Mouse (Mus musculus) liver, postnatal 0 days (tissue): Measurements from ENCODE around the gene Cacna2d2. TPM values are rescaled to one million over a fixed set of nuclear protein-coding genes. Genes with fewer than 3 reads are reported as not detected.
A peak's percentile ranks its signal among the peaks of the same experiment; 100 is the strongest.

ENCODE experiments used
- ATAC-seq: fragments of 200-750 bp; cut with Nextera tagmentation; 2 replicates; pipeline ENCODE4 v1.8.0; 2017; ENCODE audit warnings: mild to moderate bottlenecking, moderate library complexity
- DNase-seq: peaks from one replicate; pipeline ENCODE4 v3.0.0-alpha.2; 2016
- H3K27ac ChIP-seq: fragments of 300-500 bp; sonication (generic); 2 replicates; pipeline ENCODE4 v1.5.1; 2014; ENCODE audit warnings: antibody characterized with exemption, moderate library complexity, mild to moderate bottlenecking, low read depth
- H3K27me3 ChIP-seq: fragments of 300-500 bp; sonication (generic); 2 replicates; pipeline ENCODE4 v1.6.1; 2014; ENCODE audit warnings: low read length, control low read depth, mixed read lengths; ENCODE audit not compliant: insufficient read depth
- H3K36me3 ChIP-seq: fragments of 300-500 bp; sonication (generic); replicated peaks from 2 replicates; pipeline ENCODE4 v1.6.1; 2014; ENCODE audit warnings: mild to moderate bottlenecking, control low read depth, low read length, moderate library complexity, mixed read lengths; ENCODE audit not compliant: insufficient read depth
- H3K4me1 ChIP-seq: fragments of 300-500 bp; sonication (generic); 2 replicates; pipeline ENCODE4 v1.6.1; 2014; ENCODE audit warnings: antibody characterized with exemption, mild to moderate bottlenecking, control low read depth; ENCODE audit not compliant: insufficient read depth
- H3K4me2 ChIP-seq: fragments of 300-500 bp; sonication (generic); 2 replicates; pipeline ENCODE4 v1.6.1; 2014; ENCODE audit warnings: low read depth, mild to moderate bottlenecking, low read length, moderate library complexity, mixed read lengths
- H3K4me3 ChIP-seq: fragments of 300-500 bp; sonication (generic); 2 replicates; pipeline ENCODE4 v1.5.1; 2014; ENCODE audit warnings: low read depth, low read length
- H3K9ac ChIP-seq: fragments of 300-500 bp; sonication (generic); replicated peaks from 2 replicates; pipeline ENCODE4 v1.6.1; 2014; ENCODE audit warnings: mild to moderate bottlenecking, moderate library complexity
- H3K9me3 ChIP-seq: fragments of 300-500 bp; sonication (generic); 2 replicates; pipeline ENCODE4 v1.6.1; 2016; ENCODE audit warnings: mild to moderate bottlenecking, control low read depth, low read length, mixed read lengths
- CTCF ChIP-seq: sonication (generic); IDR thresholded peaks from 2 replicates; pipeline ENCODE4 v1.5.1; 2016; ENCODE audit warnings: antibody characterized with exemption, low read depth
- EP300 ChIP-seq: IDR thresholded peaks from 2 replicates; pipeline ENCODE4 v1.6.1; 2016; ENCODE audit warnings: antibody characterized with exemption, low read depth, mild to moderate bottlenecking
- WGBS: fragments of 180-500 bp; shearing (Covaris S2); extraction: QIAGEN DNeasy Blood & Tissue Kit; methylation state at CpG from one replicate; pipeline ENCODE4 v1.1.7; 2014; ENCODE audit not compliant: insufficient replicate concordance; 5-methylcytosine and 5-hydroxymethylcytosine counted together
- polyA plus RNA-seq: library from polyadenylated mRNA; unstranded; fragments of >200 nt; fragmentation: Nextera tagmentation; extraction: Ambion mirVana; gene quantifications from 2 replicates; pipeline ENCODE4 v1.2.1, GENCODE M21; 2015

Cacna2d2 gene
- polyA plus RNA-seq, 1 experiment from 2014 or later: not detected

- no peak overlapping the region for H3K27ac ChIP-seq
- 0 out of 2 replicates have a peak, but pooled peaks cover 5% of the 10 kb centered on the region for H3K4me1 ChIP-seq
- 19% methylated on average over 4 of the region's 4 CpGs for WGBS
- no peak overlapping the region for H3K4me2 ChIP-seq
- H3K27me3 ChIP-seq: peaks cover 52% of the 10 kb centered on the region
- no peaks in the 10 kb centered on the region for H3K9me3 ChIP-seq
- H3K4me3 ChIP-seq: no peak overlapping the region
- H3K36me3 ChIP-seq: no peaks in the 10 kb centered on the region
- ATAC-seq (no peak), DNase-seq (no peak)
- H3K9ac ChIP-seq: no peak overlapping the region
- no peak for TF ChIP-seq EP300
- peak; percentile 40 for TF ChIP-seq CTCF
These were observed 3.0 kb upstream of the Cacna2d2 start for GRCm38 (mm10) chr9:107396397-107396796.

DNA sequence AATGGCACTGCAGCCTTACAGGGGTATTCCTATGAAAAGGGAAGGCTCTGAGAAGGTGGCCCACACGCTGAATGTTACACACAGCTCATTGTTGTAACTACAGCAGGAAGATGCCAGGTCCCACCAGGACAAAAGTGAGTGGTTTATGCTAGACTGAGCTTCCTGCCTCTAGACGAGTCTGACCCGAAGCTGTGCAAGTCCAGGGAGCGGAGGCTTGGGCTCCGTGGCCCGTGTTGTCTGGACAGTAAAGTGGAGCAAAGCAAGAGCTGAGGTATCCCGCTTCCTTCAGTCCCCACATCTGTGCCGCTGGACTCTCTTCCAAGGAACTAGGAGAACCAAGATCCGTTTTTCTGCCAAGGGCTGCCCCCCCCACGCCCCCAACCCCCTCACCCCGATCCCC is 444 bp upstream of the Cacna2d2 start:
- no peak for TF ChIP-seq CTCF
- TF ChIP-seq EP300: no peak
- no peaks in the 10 kb centered on the region for H3K9me3 ChIP-seq
- DNase-seq (no peak), ATAC-seq (no peak)
- WGBS: 24% methylated on average over 11 of the region's 11 CpGs
- no peak overlapping the region for H3K4me3 ChIP-seq
- H3K4me1 ChIP-seq: 0 out of 2 replicates have a peak, but pooled peaks cover 5% of the 10 kb centered on the region
- peaks cover 70% of the 10 kb centered on the region for H3K27me3 ChIP-seq
- no peak overlapping the region for H3K9ac ChIP-seq
- H3K4me2 ChIP-seq: no peak overlapping the region
- no peak overlapping the region for H3K27ac ChIP-seq
- no peaks in the 10 kb centered on the region for H3K36me3 ChIP-seq

- peaks cover 67% of the 10 kb centered on the region for H3K27me3 ChIP-seq
- TF ChIP-seq EP300 (no peak), CTCF (no peak)
- H3K4me1 ChIP-seq: 0 out of 2 replicates have a peak, but pooled peaks cover 5% of the 10 kb centered on the region
- no peak for DNase-seq
- ATAC-seq: no peak
- no peaks in the 10 kb centered on the region for H3K36me3 ChIP-seq
- no peak overlapping the region for H3K27ac ChIP-seq
- 1% methylated on average over 28 of the region's 45 CpGs for WGBS
- peak overlapping the region; percentile 75 for H3K4me2 ChIP-seq
- no peaks in the 10 kb centered on the region for H3K9me3 ChIP-seq
- H3K4me3 ChIP-seq: peak overlapping the region; percentile 50
- H3K9ac ChIP-seq: no peak overlapping the region
These were observed 674 bp downstream of the Cacna2d2 start for GRCm38 (mm10) chr9:107400060-107400511.

DNA sequence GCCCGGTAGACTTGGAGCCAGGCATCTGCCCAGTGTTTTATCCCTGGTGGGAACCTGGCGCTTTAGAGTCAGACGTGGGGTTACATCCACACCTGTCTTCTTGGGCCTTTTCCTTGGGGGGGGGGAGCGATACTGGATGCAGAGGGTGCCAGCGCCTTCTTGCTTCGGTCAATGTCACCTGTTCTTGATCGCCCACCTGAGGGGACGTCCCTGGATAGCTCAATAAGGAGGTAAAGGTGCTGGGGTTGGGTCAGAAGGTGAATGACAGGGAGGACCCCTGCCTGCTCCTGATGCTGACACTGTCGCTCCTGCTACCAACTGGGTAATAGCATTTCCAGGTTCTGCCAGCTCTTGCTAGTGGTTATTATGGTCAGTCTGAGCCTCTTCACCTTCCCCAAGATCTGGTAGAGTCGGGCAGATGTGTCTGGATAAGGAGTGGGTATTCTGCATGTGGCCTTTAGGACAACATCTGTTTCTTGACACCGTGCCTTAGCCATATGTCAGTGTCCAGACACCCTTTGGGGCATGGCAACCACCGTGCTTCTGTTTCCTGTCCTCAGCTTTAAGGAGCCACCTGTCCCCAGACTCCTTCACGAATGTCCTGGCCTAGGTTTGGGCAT is 1.4 kb downstream of the Cacna2d2 start:
- H3K4me1 ChIP-seq: 0 out of 2 replicates have a peak, but pooled peaks cover 5% of the 10 kb centered on the region
- no peak overlapping the region for H3K9ac ChIP-seq
- WGBS: 22% methylated on average over 13 of the region's 13 CpGs
- DNase-seq (no peak), ATAC-seq (no peak)
- no peak overlapping the region for H3K4me2 ChIP-seq
- no peak overlapping the region for H3K27ac ChIP-seq
- no peaks in the 10 kb centered on the region for H3K36me3 ChIP-seq
- H3K9me3 ChIP-seq: no peaks in the 10 kb centered on the region
- H3K4me3 ChIP-seq: no peak overlapping the region
- H3K27me3 ChIP-seq: peaks cover 67% of the 10 kb centered on the region
- TF ChIP-seq CTCF (no peak), EP300 (no peak)

GRCm38 (mm10) chr9:107403116-107403515 is 3.7 kb downstream of the Cacna2d2 start:
- ATAC-seq (no peak), DNase-seq (no peak)
- Histone ChIP-seq H3K27me3 (peaks cover 54% of the 10 kb centered on the region), H3K9me3 (no peaks in the 10 kb centered on the region), H3K4me3 (no peak overlapping the region), H3K4me2 (no peak overlapping the region), H3K4me1 (0 out of 2 replicates have a peak, but pooled peaks cover 5% of the 10 kb centered on the region), H3K27ac (no peak overlapping the region), H3K36me3 (no peaks in the 10 kb centered on the region), H3K9ac (no peak overlapping the region)
- no peak for TF ChIP-seq CTCF
- TF ChIP-seq EP300: no peak
- 69% methylated on average over 7 of the region's 7 CpGs for WGBS

- no peaks in the 10 kb centered on the region for H3K9me3 ChIP-seq
- TF ChIP-seq CTCF: no peak
- no peak for TF ChIP-seq EP300
- no peaks in the 10 kb centered on the region for H3K36me3 ChIP-seq
- 73% methylated on average over 4 of the region's 4 CpGs for WGBS
- no peaks in the 10 kb centered on the region for H3K4me1 ChIP-seq
- H3K4me3 ChIP-seq: no peak overlapping the region
- no peak overlapping the region for H3K27ac ChIP-seq
- ATAC-seq (no peak), DNase-seq (no peak)
- no peaks in the 10 kb centered on the region for H3K27me3 ChIP-seq
- H3K4me2 ChIP-seq: no peak overlapping the region
- H3K9ac ChIP-seq: no peak overlapping the region
These were observed 10.0 kb downstream of the Cacna2d2 start for GRCm38 (mm10) chr9:107409449-107409848.
